Mouse (Mus musculus) neural tube, embryonic 15.5 days (tissue): ENCODE results near the gene Fgfr2. TPM values are rescaled to one million over a fixed set of nuclear protein-coding genes. Genes with fewer than 3 reads are reported as not detected.
"Not testable (repeated sequence)": the region's sequence is repeated elsewhere in the genome, so short reads cannot be mapped to it uniquely, and the experiment has no call there.

Source experiments
- ATAC-seq: fragments of 200-750 bp; cut with Nextera tagmentation; 2 replicates; pipeline ENCODE4 v1.8.0; 2017; ENCODE audit warnings: mild to moderate bottlenecking, moderate TSS enrichment, moderate library complexity; ENCODE audit not compliant: low FRiP score
- H3K27ac ChIP-seq: fragments of 300-500 bp; sonication (generic); replicated peaks from 2 replicates; pipeline ENCODE4 v1.5.1; 2015; ENCODE audit warnings: mild to moderate bottlenecking, inconsistent platforms
- H3K27me3 ChIP-seq: fragments of 300-500 bp; sonication (generic); replicated peaks from 2 replicates; pipeline ENCODE4 v1.6.1; 2015; ENCODE audit warnings: inconsistent platforms
- H3K36me3 ChIP-seq: fragments of 300-500 bp; sonication (generic); 2 replicates; pipeline ENCODE4 v1.6.1; 2015; ENCODE audit warnings: inconsistent platforms
- H3K4me1 ChIP-seq: fragments of 300-500 bp; sonication (generic); 2 replicates; pipeline ENCODE4 v1.6.1; 2015; ENCODE audit warnings: inconsistent platforms
- H3K4me2 ChIP-seq: fragments of 300-500 bp; sonication (generic); 2 replicates; pipeline ENCODE4 v1.6.1; 2015; ENCODE audit warnings: inconsistent platforms, mild to moderate bottlenecking, moderate library complexity
- H3K4me3 ChIP-seq: fragments of 300-500 bp; sonication (generic); replicated peaks from 2 replicates; pipeline ENCODE4 v1.5.1; 2015; ENCODE audit warnings: mild to moderate bottlenecking, inconsistent platforms
- H3K9ac ChIP-seq: fragments of 300-500 bp; sonication (generic); replicated peaks from 2 replicates; pipeline ENCODE4 v1.6.1; 2015; ENCODE audit warnings: mild to moderate bottlenecking, inconsistent platforms
- H3K9me3 ChIP-seq: fragments of 300-500 bp; sonication (generic); replicated peaks from 2 replicates; pipeline ENCODE4 v1.6.1; 2016; ENCODE audit warnings: inconsistent platforms
- WGBS: fragments of 180-500 bp; shearing (Covaris S2); methylation state at CpG from one replicate; pipeline ENCODE4 v1.1.7; 2015; ENCODE audit warnings: mixed read lengths; 5-methylcytosine and 5-hydroxymethylcytosine counted together
- polyA plus RNA-seq: library from polyadenylated mRNA; unstranded; fragments of >200 nt; fragmentation: Nextera tagmentation; extraction: Ambion mirVana; gene quantifications from 2 replicates; pipeline ENCODE4 v1.2.1, GENCODE M21; 2015

The Fgfr2 gene
- polyA plus RNA-seq, 1 experiment from 2014 or later = 21.2 TPM

GRCm38 (mm10) chr7:130165408-130165807 lies 2957.7 kb downstream of the Fgfr2 start:
- no peak overlapping the region for H3K4me3 ChIP-seq
- no peak overlapping the region for H3K27ac ChIP-seq
- no peak overlapping the region for H3K9ac ChIP-seq
- no peak for ATAC-seq
- no peaks in the 10 kb centered on the region for H3K4me1 ChIP-seq
- no peaks in the 10 kb centered on the region for H3K9me3 ChIP-seq
- H3K27me3 ChIP-seq = no peaks in the 10 kb centered on the region
- H3K4me2 ChIP-seq = no peak overlapping the region
- no peaks in the 10 kb centered on the region for H3K36me3 ChIP-seq
- WGBS = 89% methylated on average over 3 of the region's 3 CpGs

DNA sequence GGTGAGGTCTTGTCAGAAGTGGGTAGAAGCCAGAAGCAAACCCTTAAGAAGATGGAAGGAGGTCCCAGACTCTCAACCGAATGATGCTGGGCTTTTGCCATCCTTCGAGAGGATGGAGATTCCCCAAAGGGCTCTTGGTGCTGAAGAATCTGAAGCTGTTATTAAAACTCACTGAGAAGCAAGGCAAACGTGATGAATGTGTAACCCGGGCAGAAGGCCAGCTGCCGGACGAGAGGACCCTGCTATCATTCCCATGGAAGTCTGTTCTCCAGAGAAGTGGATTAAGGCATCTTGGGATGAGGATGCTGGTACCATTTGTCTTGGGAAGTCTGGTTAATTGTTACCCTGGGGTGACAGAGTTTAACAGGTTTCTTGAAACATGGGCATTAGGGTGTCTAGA lies 2960.4 kb downstream of the Fgfr2 start:
- no peaks in the 10 kb centered on the region for H3K9me3 ChIP-seq
- H3K27me3 ChIP-seq = no peaks in the 10 kb centered on the region
- H3K4me2 ChIP-seq = no peak overlapping the region
- ATAC-seq = no peak
- H3K4me3 ChIP-seq = no peak overlapping the region
- H3K4me1 ChIP-seq = no peaks in the 10 kb centered on the region
- H3K9ac ChIP-seq = no peak overlapping the region
- 79% methylated on average over 6 of the region's 6 CpGs for WGBS
- no peaks in the 10 kb centered on the region for H3K36me3 ChIP-seq
- H3K27ac ChIP-seq = no peak overlapping the region

GRCm38 (mm10) chr7:130161581-130161980 lies 2961.6 kb downstream of the Fgfr2 start:
- WGBS = 75% methylated on average over 5 of the region's 5 CpGs

DNA sequence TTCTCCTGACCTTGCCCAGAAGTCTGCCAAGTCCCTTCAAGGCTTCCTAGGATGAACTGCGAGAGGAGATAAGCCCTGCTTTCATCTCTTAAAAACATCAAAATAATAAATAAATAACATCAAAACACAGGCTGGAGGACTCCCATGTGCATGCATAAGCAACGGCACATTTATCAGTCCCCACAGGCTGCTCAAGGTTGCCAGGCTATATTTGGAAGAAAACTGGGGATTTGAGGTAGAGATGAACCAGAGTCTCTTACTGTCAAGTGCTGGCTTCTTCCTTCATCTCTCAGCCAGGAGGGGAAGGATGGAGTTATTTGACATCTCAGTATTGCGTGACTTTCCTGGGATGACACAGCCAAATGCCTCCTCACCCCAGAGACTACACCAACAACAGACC lies 2964.3 kb downstream of the Fgfr2 start:
- Histone ChIP-seq H3K9ac (no peak overlapping the region), H3K27ac (no peak overlapping the region), H3K4me1 (no peaks in the 10 kb centered on the region), H3K4me3 (no peak overlapping the region), H3K4me2 (no peak overlapping the region), H3K9me3 (no peaks in the 10 kb centered on the region), H3K27me3 (no peaks in the 10 kb centered on the region), H3K36me3 (no peaks in the 10 kb centered on the region)
- ATAC-seq = no peak
- WGBS = 92% methylated on average over 3 of the region's 3 CpGs

More at GRCm38 (mm10) chr7:130161581-130161980, 2961.6 kb downstream of the Fgfr2 start:
- ATAC-seq = no peak
- Histone ChIP-seq H3K4me3 (no peak overlapping the region), H3K4me2 (no peak overlapping the region), H3K9me3 (no peaks in the 10 kb centered on the region), H3K9ac (no peak overlapping the region), H3K27ac (no peak overlapping the region), H3K27me3 (no peaks in the 10 kb centered on the region), H3K4me1 (no peaks in the 10 kb centered on the region), H3K36me3 (no peaks in the 10 kb centered on the region)

DNA sequence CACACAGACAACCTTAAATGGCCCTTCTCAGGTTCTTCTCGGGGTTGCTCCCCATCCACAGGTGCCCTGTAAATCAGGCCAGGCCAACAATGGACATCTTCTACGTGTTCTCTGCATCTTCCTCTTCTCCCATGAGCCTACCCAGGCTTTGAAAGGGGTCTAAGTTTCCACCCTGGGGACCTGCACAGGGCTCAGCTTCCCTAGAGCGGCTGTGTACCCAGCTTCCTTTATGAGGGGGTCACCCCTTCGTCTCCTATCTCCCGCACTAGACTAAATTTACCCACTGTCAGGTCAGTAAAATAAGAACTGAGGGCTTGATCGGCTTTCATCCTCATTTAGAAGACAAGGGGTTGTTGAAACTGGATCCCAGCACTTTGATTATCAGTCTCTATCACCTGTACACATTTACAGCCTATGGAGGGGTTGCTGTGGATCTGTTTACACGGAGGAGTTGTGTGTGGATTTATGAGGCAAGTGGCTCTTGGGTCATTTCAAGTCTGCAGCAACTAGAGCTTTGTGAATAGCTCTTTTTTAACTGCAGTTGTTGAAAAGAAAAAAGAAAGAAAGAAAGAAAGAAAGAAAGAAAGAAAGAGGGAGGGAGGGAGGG lies 2969.7 kb downstream of the Fgfr2 start:
- Histone ChIP-seq H3K4me1 (no peaks in the 10 kb centered on the region), H3K9ac (no peak overlapping the region), H3K27me3 (no peaks in the 10 kb centered on the region), H3K9me3 (no peaks in the 10 kb centered on the region), H3K4me3 (no peak overlapping the region), H3K4me2 (no peak overlapping the region), H3K27ac (no peak overlapping the region), H3K36me3 (no peaks in the 10 kb centered on the region)
- WGBS = 68% methylated on average over 7 of the region's 7 CpGs
- ATAC-seq = no peak

DNA sequence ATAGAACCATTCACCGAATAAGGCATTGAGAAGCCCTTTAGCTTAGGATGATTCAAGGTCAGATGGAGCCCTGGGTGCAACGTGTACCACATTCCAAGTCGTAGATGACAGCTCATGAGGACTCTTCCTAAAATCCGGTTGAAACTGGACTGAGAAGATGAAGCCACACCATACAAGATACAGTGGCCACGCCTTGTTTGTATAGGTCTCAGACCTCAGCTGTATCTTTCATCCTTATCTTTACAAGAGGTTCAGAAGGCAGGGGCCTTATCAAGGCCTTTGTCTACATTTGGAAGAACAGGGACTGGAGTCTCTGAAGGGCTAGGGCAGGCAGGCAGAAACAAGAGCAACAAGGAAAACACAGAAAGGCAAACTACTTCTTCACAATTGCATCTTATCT lies 2974.2 kb downstream of the Fgfr2 start:
- 95% methylated on average over 5 of the region's 5 CpGs for WGBS
- H3K4me3 ChIP-seq = no peak overlapping the region
- H3K36me3 ChIP-seq = no peaks in the 10 kb centered on the region
- no peak overlapping the region for H3K27ac ChIP-seq
- no peak overlapping the region for H3K9ac ChIP-seq
- no peaks in the 10 kb centered on the region for H3K9me3 ChIP-seq
- H3K27me3 ChIP-seq = no peaks in the 10 kb centered on the region
- H3K4me1 ChIP-seq = no peaks in the 10 kb centered on the region
- no peak overlapping the region for H3K4me2 ChIP-seq
- ATAC-seq = no peak

DNA sequence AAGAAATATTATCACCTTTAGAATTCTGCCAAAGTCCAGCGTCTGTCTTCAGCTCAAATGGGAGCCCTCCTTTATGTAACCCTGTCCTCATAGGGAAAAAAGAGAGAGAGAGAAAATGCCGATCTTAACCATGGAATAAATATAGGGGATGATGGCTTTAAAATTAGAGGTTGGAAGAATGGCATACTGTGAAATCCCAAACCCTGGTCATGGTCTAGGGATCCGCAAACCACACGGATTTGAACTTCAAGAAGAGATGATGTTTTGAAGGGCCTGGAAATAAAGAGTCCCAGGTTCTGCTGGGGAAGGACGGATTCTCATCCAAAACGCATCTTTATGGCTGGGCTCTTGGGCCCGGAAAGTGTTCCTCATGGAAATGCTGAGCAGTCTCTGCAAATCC lies 2975.9 kb downstream of the Fgfr2 start:
- no peak overlapping the region for H3K27ac ChIP-seq
- H3K27me3 ChIP-seq = no peaks in the 10 kb centered on the region
- 0 out of 2 replicates have a peak, but pooled peaks cover 5% of the 10 kb centered on the region for H3K4me1 ChIP-seq
- no peaks in the 10 kb centered on the region for H3K36me3 ChIP-seq
- no peaks in the 10 kb centered on the region for H3K9me3 ChIP-seq
- ATAC-seq = no peak
- no peak overlapping the region for H3K4me2 ChIP-seq
- WGBS = 84% methylated on average over 7 of the region's 7 CpGs
- H3K9ac ChIP-seq = no peak overlapping the region
- H3K4me3 ChIP-seq = no peak overlapping the region

- Histone ChIP-seq H3K27me3 (no peaks in the 10 kb centered on the region), H3K4me1 (0 out of 2 replicates have a peak, but pooled peaks cover 5% of the 10 kb centered on the region), H3K36me3 (no peaks in the 10 kb centered on the region), H3K4me2 (no peak overlapping the region), H3K9me3 (no peaks in the 10 kb centered on the region), H3K9ac (no peak overlapping the region), H3K27ac (no peak overlapping the region), H3K4me3 (no peak overlapping the region)
- no peak for ATAC-seq
- 84% methylated on average over 4 of the region's 4 CpGs for WGBS
Observed at GRCm38 (mm10) chr7:130145211-130145610, 2977.9 kb downstream of the Fgfr2 start.

DNA sequence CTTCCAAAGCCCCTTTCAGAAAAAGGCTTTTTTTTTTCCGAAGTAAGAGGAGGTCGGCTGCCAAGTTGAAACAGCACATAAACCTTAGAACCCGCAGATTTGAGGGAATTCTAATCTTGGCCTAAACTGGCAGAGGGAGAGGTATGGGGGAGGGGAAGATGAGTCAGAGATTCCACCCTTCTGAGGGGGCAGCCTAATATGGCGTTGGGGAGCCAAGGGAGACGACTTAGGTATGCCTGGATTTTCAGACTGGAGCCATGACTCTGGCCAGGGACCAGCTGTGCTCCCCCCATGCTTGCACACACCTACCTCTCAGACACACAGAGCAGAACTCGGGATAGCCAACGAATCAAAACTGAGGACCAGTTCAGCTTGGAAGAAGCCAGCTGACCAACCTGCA lies 2979.8 kb downstream of the Fgfr2 start:
- H3K27me3 ChIP-seq = no peaks in the 10 kb centered on the region
- H3K9ac ChIP-seq = no peak overlapping the region
- ATAC-seq = no peak
- H3K9me3 ChIP-seq = no peaks in the 10 kb centered on the region
- H3K36me3 ChIP-seq = no peaks in the 10 kb centered on the region
- no peak overlapping the region for H3K4me2 ChIP-seq
- H3K27ac ChIP-seq = no peak overlapping the region
- H3K4me1 ChIP-seq = 0 out of 2 replicates have a peak, but pooled peaks cover 5% of the 10 kb centered on the region
- no peak overlapping the region for H3K4me3 ChIP-seq
- 75% methylated on average over 7 of the region's 7 CpGs for WGBS

DNA sequence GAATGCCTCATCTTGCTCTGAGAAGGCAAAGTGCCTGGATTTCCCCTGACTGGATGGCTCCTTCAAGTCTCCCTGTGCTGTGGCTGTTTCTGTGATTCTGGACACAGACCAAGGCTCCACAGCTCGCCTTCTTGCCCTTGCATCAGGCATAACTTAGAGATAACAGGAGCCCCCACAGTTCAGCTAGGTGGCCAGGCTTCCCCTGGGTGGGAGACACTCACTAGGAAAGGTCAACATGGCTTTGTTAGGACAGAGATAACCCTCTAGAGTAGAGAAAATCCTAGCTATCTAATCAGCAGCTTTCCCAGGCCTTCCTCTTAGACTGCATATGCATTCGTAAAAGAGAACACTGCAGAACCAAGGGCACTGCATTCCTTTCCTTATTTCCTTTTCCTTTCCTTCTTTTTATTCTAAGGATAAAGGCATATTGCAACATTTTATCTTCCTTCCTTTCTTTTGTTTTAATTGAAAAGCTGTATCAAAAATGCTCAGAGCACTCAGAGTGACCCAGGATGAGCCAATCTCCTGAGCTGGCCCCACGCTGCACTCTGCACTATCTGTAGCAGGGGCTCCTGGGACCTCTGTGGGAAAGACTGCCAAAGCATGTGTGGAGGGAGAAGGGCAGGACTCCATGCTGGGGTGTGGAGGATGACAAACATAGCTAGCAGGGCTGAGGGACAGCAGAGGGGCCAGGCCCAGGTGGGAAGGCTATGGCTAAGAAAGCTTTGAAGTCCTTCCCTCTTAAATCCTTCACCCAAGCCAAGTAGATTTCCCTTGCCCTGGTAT lies 2981.9 kb downstream of the Fgfr2 start:
- Histone ChIP-seq H3K27me3 (no peaks in the 10 kb centered on the region), H3K36me3 (no peaks in the 10 kb centered on the region), H3K4me3 (no peak overlapping the region), H3K9ac (no peak overlapping the region), H3K9me3 (no peaks in the 10 kb centered on the region), H3K4me2 (no peak overlapping the region), H3K4me1 (0 out of 2 replicates have a peak, but pooled peaks cover 5% of the 10 kb centered on the region), H3K27ac (no peak overlapping the region)
- ATAC-seq = no peak
- WGBS = 79% methylated on average over 3 of the region's 3 CpGs

- Histone ChIP-seq H3K36me3 (no peaks in the 10 kb centered on the region), H3K4me2 (no peak overlapping the region), H3K27ac (no peak overlapping the region), H3K9me3 (no peaks in the 10 kb centered on the region), H3K4me3 (no peak overlapping the region), H3K27me3 (no peaks in the 10 kb centered on the region), H3K9ac (no peak overlapping the region), H3K4me1 (no peaks in the 10 kb centered on the region)
- no peak for ATAC-seq
- 61% methylated on average over 3 of the region's 3 CpGs for WGBS
Observed at GRCm38 (mm10) chr7:130134924-130135365, 2988.2 kb downstream of the Fgfr2 start.

DNA sequence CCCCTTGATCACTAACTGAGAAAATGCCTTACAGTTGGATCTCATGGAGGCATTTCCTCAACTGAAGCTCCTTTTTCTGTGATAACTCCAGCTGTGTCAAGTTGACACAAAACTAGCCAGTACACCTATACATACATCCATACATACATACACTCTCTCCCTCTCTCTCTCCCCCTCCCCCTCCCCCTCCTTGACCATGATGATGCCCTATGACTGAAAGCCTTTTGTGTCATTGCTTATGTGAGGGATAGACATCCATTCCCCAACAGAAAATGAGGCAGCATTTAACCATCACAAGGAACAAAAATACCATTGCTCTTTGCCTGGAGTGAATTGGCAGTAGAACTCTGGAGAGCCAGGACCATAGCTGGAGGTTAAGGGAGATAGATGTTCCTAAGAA lies 2988.7 kb downstream of the Fgfr2 start:
- H3K4me2 ChIP-seq, ATAC-seq, H3K36me3 ChIP-seq, H3K27ac ChIP-seq, H3K9me3 ChIP-seq, H3K27me3 ChIP-seq, H3K4me1 ChIP-seq, H3K4me3 ChIP-seq, H3K9ac ChIP-seq: not testable (repeated sequence)
